Mouse (Mus musculus) heart, embryonic 12.5 days (tissue): ENCODE data around the gene Zfp644. TPM values are rescaled to one million over a fixed set of nuclear protein-coding genes. Genes with fewer than 3 reads are reported as not detected.

Experiments used
- ATAC-seq: fragments of 200-750 bp; cut with Nextera tagmentation; 2 replicates; pipeline ENCODE4 v1.8.0; 2017; ENCODE audit warnings: moderate TSS enrichment, moderate library complexity; ENCODE audit not compliant: insufficient number of reproducible peaks, low FRiP score
- H3K27ac ChIP-seq: fragments of 300-500 bp; sonication (generic); 2 replicates; pipeline ENCODE4 v1.5.1; 2016; ENCODE audit warnings: mild to moderate bottlenecking, moderate library complexity; ENCODE audit not compliant: poor library complexity, severe bottlenecking
- H3K27me3 ChIP-seq: fragments of 300-500 bp; sonication (generic); replicated peaks from 2 replicates; pipeline ENCODE4 v1.6.1; 2016; ENCODE audit warnings: mild to moderate bottlenecking, moderate library complexity
- H3K36me3 ChIP-seq: fragments of 300-500 bp; sonication (generic); 2 replicates; pipeline ENCODE4 v1.6.1; 2016; ENCODE audit warnings: mild to moderate bottlenecking, moderate library complexity
- H3K4me1 ChIP-seq: fragments of 300-500 bp; sonication (generic); replicated peaks from 2 replicates; pipeline ENCODE4 v1.6.1; 2016; ENCODE audit warnings: mild to moderate bottlenecking
- H3K4me2 ChIP-seq: fragments of 300-500 bp; sonication (generic); 2 replicates; pipeline ENCODE4 v1.6.1; 2016; ENCODE audit warnings: mild to moderate bottlenecking, moderate library complexity
- H3K4me3 ChIP-seq: fragments of 300-500 bp; sonication (generic); 2 replicates; pipeline ENCODE4 v1.5.1; 2016; ENCODE audit warnings: mild to moderate bottlenecking
- H3K9ac ChIP-seq: fragments of 300-500 bp; sonication (generic); 2 replicates; pipeline ENCODE4 v1.6.1; 2016; ENCODE audit warnings: mild to moderate bottlenecking, moderate library complexity
- H3K9me3 ChIP-seq: fragments of 300-500 bp; sonication (generic); replicated peaks from 2 replicates; pipeline ENCODE4 v1.6.1; 2016; ENCODE audit warnings: mild to moderate bottlenecking, moderate library complexity
- WGBS: fragments of 180-500 bp; shearing (Covaris S2); methylation state at CpG from one replicate; pipeline ENCODE4 v1.1.7; 2016; 5-methylcytosine and 5-hydroxymethylcytosine counted together
- polyA plus RNA-seq: library from polyadenylated mRNA; unstranded; fragments of >200 nt; fragmentation: Nextera tagmentation; extraction: Ambion mirVana; gene quantifications from 2 replicates; pipeline ENCODE4 v1.2.1, GENCODE M21; 2016

Gene Zfp644
- polyA plus RNA-seq, 1 experiment from 2014 or later: 61.1 TPM

GRCm38 (mm10) chr5:106623337-106623736 lies 73.8 kb downstream of the Zfp644 start:
- peaks cover 17% of the 10 kb centered on the region for H3K4me1 ChIP-seq
- H3K9ac ChIP-seq: no peak overlapping the region
- WGBS: 80% methylated on average over 4 of the region's 4 CpGs
- no peak for ATAC-seq
- peaks cover 44% of the 10 kb centered on the region for H3K36me3 ChIP-seq
- H3K27ac ChIP-seq: no peak overlapping the region
- H3K27me3 ChIP-seq: no peaks in the 10 kb centered on the region
- no peaks in the 10 kb centered on the region for H3K9me3 ChIP-seq
- H3K4me2 ChIP-seq: no peak overlapping the region
- no peak overlapping the region for H3K4me3 ChIP-seq

DNA sequence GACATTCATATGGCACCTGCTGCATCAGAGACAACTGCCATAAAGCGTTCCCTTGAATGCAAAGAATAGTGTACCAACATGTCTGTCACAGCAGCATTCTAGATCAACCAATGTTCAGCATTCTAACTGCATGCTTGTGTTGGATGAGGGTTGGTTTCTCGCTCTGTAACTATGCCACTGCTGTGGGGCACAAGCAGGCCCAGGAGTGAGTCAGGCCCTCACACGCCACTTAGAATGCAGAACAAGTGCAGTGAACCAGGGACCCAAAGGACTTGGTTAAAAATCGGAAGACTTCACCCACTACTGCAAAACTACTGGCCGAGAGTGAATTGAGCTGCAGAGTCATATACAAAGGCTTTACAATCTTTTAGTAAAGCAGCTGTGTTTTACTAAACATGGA lies 74.9 kb downstream of the Zfp644 start:
- no peaks in the 10 kb centered on the region for H3K27me3 ChIP-seq
- H3K36me3 ChIP-seq: peaks cover 47% of the 10 kb centered on the region
- no peak overlapping the region for H3K9ac ChIP-seq
- no peak overlapping the region for H3K4me2 ChIP-seq
- no peak for ATAC-seq
- H3K9me3 ChIP-seq: no peaks in the 10 kb centered on the region
- 93% methylated on average over 5 of the region's 5 CpGs for WGBS
- no peak overlapping the region for H3K4me3 ChIP-seq
- H3K27ac ChIP-seq: no peak overlapping the region
- peaks cover 16% of the 10 kb centered on the region for H3K4me1 ChIP-seq

DNA sequence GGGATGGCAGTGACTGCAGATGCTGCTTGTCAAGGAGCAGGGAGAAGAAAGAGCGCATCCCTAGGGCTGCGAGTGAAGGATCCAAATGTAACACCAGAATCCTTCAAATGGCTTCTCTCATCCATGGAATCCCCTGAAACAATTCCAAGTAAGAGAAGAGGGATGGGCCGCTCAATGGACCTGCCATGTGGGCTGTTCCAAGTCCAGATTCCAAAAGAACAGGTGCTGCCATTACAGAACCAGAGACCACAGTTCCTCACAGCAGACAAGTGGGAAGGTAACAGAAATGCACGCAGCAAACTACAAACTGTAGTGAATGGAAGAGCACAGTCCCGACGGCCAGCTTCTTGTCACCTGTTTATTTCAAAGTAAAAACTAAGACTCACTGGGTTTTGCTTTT lies 76.6 kb downstream of the Zfp644 start:
- Histone ChIP-seq H3K27ac (no peak overlapping the region), H3K4me1 (peaks cover 17% of the 10 kb centered on the region), H3K36me3 (peaks cover 44% of the 10 kb centered on the region), H3K9me3 (no peaks in the 10 kb centered on the region), H3K4me3 (no peak overlapping the region), H3K9ac (no peak overlapping the region), H3K4me2 (no peak overlapping the region), H3K27me3 (no peaks in the 10 kb centered on the region)
- no peak for ATAC-seq
- whole genome bisulfite sequencing: 93% methylated on average over 6 of the region's 6 CpGs

DNA sequence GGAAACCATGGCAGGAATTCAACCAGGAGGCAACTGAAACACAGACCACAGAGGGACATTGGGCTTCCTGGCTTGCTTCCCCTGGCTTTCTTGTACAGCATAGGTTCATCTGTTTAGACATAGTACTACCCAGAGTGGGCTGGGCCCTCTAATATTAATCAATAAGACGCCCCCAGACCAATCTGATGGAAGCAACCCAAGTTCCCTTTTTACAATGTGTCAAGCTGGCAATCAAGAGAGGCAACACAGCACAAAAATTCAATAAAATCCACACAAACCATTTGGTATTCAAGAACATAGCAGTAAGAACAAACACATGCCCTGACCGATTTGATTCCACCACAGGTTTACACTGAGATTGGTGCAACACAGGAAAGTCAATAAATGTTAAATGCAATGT lies 82.1 kb downstream of the Zfp644 start:
- 86% methylated on average over 2 of the region's 2 CpGs for WGBS
- Histone ChIP-seq H3K27me3 (no peaks in the 10 kb centered on the region), H3K4me3 (no peak overlapping the region), H3K4me1 (0 out of 2 replicates have a peak, but pooled peaks cover 6% of the 10 kb centered on the region), H3K9ac (no peak overlapping the region), H3K27ac (no peak overlapping the region), H3K9me3 (no peaks in the 10 kb centered on the region), H3K36me3 (peaks cover 42% of the 10 kb centered on the region), H3K4me2 (no peak overlapping the region)
- ATAC-seq: no peak

- H3K9ac ChIP-seq: no peak overlapping the region
- H3K27me3 ChIP-seq: no peaks in the 10 kb centered on the region
- no peak overlapping the region for H3K4me2 ChIP-seq
- no peak for ATAC-seq
- H3K4me3 ChIP-seq: no peak overlapping the region
- peaks cover 41% of the 10 kb centered on the region for H3K36me3 ChIP-seq
- H3K4me1 ChIP-seq: 0 out of 2 replicates have a peak, but pooled peaks cover 6% of the 10 kb centered on the region
- H3K27ac ChIP-seq: no peak overlapping the region
- WGBS: 77% methylated on average over 7 of the region's 7 CpGs
- H3K9me3 ChIP-seq: no peaks in the 10 kb centered on the region
Measured at GRCm38 (mm10) chr5:106614570-106614969, 82.5 kb downstream of the Zfp644 start.

GRCm38 (mm10) chr5:106612151-106612550 lies 84.9 kb downstream of the Zfp644 start:
- Histone ChIP-seq H3K4me3 (no peak overlapping the region), H3K4me1 (peaks cover 7% of the 10 kb centered on the region), H3K9ac (no peak overlapping the region), H3K4me2 (no peak overlapping the region), H3K36me3 (peaks cover 49% of the 10 kb centered on the region), H3K27me3 (no peaks in the 10 kb centered on the region), H3K9me3 (no peaks in the 10 kb centered on the region), H3K27ac (no peak overlapping the region)
- ATAC-seq: no peak
- WGBS: 96% methylated on average over 2 of the region's 2 CpGs

DNA sequence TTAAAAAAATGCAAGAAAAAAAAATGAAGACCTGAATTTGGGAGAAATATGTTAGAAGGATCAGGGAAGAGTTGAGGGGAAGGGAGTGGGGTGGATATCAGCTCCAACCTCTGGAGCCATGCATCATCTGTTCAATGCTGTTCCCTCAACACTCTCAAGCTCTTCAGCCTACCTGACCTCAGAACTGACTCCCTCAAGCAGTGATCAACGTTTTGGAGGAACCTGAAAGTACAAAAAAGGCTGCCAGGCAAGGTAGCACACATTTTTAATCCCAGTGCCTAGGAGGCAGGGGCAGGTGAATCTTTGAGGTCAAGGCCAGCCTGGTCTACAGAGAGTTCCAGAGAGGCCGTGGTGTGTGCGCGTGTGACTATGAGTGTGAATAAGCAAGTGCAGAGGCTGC lies 88.3 kb downstream of the Zfp644 start, which contains the start of gene Gm17304:
TSS of gene Gm17304 (plus strand) at position 301 of the 400 bp plus-strand sequence.
- ATAC-seq: no peak
- WGBS: 79% methylated on average over 4 of the region's 4 CpGs
- no peak within 1 kb of the TSS for H3K4me3 ChIP-seq
- no peak within 1 kb of the TSS for H3K4me2 ChIP-seq
- H3K4me1 ChIP-seq: peaks cover 7% of the 10 kb centered on the region
- no peak within 1 kb of the TSS for H3K27ac ChIP-seq
- H3K9me3 ChIP-seq: no peaks in the 10 kb centered on the region
- H3K27me3 ChIP-seq: no peaks in the 10 kb centered on the region
- H3K36me3 ChIP-seq: peaks cover 39% of the 10 kb centered on the region
- H3K9ac ChIP-seq: no peak within 1 kb of the TSS

GRCm38 (mm10) chr5:106607081-106607480 lies 90.0 kb downstream of the Zfp644 start:
- H3K9me3 ChIP-seq: no peaks in the 10 kb centered on the region
- no peaks in the 10 kb centered on the region for H3K27me3 ChIP-seq
- peaks cover 7% of the 10 kb centered on the region for H3K4me1 ChIP-seq
- H3K36me3 ChIP-seq: peaks cover 34% of the 10 kb centered on the region
- no peak overlapping the region for H3K4me2 ChIP-seq
- no peak for ATAC-seq
- 54% methylated on average over 5 of the region's 5 CpGs for WGBS
- H3K4me3 ChIP-seq: no peak overlapping the region
- no peak overlapping the region; the same call in 1 of the 2 replicates for H3K9ac ChIP-seq
- no peak overlapping the region for H3K27ac ChIP-seq

DNA sequence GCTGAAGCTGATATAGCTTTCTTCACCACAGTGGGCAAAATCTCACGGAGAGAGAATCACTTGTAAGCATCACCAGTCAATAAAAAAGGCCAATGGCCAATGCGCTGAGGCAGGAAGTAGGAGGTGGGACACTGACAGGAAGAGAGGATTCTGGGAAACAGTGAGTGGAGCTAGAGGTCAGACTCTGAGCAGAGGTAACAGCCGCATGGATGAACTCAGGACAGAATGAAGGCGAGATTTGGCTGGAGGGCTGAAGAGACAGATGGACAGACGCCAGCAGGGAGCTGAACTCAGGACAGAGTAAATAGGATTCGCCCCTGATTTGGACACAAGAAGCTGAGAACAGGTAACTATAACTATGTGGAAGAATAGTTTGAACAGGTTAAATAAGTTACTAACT lies 92.0 kb downstream of the Zfp644 start:
- Histone ChIP-seq H3K36me3 (peaks cover 21% of the 10 kb centered on the region), H3K9ac (no peak overlapping the region), H3K4me3 (no peak overlapping the region), H3K4me2 (no peak overlapping the region), H3K27ac (no peak overlapping the region), H3K4me1 (peaks cover 7% of the 10 kb centered on the region), H3K27me3 (no peaks in the 10 kb centered on the region), H3K9me3 (no peaks in the 10 kb centered on the region)
- no peak for ATAC-seq
- WGBS: 89% methylated on average over 6 of the region's 6 CpGs

GRCm38 (mm10) chr5:106604381-106604780 lies 92.7 kb downstream of the Zfp644 start:
- 92% methylated on average over 5 of the region's 5 CpGs for WGBS
- ATAC-seq: no peak
- no peak overlapping the region for H3K27ac ChIP-seq
- H3K9me3 ChIP-seq: no peaks in the 10 kb centered on the region
- no peak overlapping the region for H3K4me2 ChIP-seq
- peaks cover 21% of the 10 kb centered on the region for H3K36me3 ChIP-seq
- H3K27me3 ChIP-seq: no peaks in the 10 kb centered on the region
- no peak overlapping the region for H3K4me3 ChIP-seq
- no peak overlapping the region for H3K9ac ChIP-seq
- peaks cover 7% of the 10 kb centered on the region for H3K4me1 ChIP-seq

GRCm38 (mm10) chr5:106599482-106599881 lies 97.6 kb downstream of the Zfp644 start:
- no peak overlapping the region for H3K4me2 ChIP-seq
- no peak for ATAC-seq
- 85% methylated on average over 8 of the region's 8 CpGs for WGBS

GRCm38 (mm10) chr5:106597472-106597871 lies 99.6 kb downstream of the Zfp644 start:
- 82% methylated on average over 2 of the region's 2 CpGs for WGBS
- Histone ChIP-seq H3K9ac (no peak overlapping the region), H3K36me3 (peaks cover 15% of the 10 kb centered on the region; the same call in 1 of the 2 replicates), H3K27me3 (no peaks in the 10 kb centered on the region), H3K4me3 (no peak overlapping the region), H3K4me1 (no peaks in the 10 kb centered on the region), H3K4me2 (no peak overlapping the region), H3K9me3 (no peaks in the 10 kb centered on the region), H3K27ac (no peak overlapping the region)
- ATAC-seq: no peak

More at GRCm38 (mm10) chr5:106599482-106599881, 97.6 kb downstream of the Zfp644 start:
- H3K27ac ChIP-seq: no peak overlapping the region
- no peaks in the 10 kb centered on the region for H3K27me3 ChIP-seq
- no peak overlapping the region for H3K4me3 ChIP-seq
- peaks cover 13% of the 10 kb centered on the region; the same call in 1 of the 2 replicates for H3K36me3 ChIP-seq
- H3K9me3 ChIP-seq: no peaks in the 10 kb centered on the region
- no peaks in the 10 kb centered on the region for H3K4me1 ChIP-seq
- H3K9ac ChIP-seq: no peak overlapping the region
